Mouse (Mus musculus): ENCODE measurements around the gene Primpol. TPM values are rescaled to one million over a fixed set of nuclear protein-coding genes. Genes with fewer than 3 reads are reported as not detected.

The Primpol gene
- total RNA-seq (2023) = 15.6 and 18.8 TPM in 2 replicates

DNA sequence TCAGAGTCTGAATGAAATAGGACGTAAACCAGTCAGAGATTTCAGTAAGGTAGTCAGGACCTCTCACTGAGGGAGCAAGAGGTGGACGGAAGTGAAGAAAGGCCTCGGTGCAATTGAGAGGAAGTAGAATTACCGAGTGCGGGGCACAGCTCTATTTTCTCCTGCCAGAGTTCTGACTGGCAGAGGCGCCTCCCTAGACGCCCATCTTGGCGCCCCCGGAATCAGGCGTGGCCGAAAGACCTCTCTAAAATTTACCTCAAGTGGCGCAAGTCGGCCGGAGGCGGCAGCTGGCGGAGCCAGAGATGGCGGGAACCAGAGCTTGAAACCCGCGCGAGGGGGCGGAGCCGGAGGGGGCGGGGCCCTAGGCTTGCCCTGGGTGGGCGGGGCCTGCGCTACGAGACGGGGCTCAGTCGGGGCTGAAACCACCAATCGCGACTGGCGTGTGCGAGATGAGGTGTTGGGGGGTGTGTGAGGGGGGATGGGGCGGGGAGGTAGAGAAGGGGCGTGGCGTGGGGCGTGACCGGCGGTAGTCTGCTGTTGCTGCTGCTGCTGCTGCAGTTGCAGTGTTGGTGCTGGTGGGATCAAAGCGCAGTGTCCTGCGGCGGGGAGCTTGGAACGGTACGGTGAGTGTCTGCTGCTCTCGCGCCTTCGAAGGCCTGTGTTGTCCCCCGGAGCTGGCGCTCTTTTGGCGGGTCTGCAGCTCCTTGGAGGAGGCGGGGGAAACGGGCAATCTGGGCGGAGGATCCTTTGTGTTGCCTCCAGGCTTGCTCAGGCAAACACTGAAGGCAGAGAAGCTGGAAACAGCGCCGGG is at the start of gene Primpol, which contains the start of gene Casp3:
Gene Primpol, minus strand, starts transcription at position 334 of the 811 bp plus-strand sequence.
Gene Casp3, plus strand, starts transcription at position 413 of the 811 bp plus-strand sequence.

DNA sequence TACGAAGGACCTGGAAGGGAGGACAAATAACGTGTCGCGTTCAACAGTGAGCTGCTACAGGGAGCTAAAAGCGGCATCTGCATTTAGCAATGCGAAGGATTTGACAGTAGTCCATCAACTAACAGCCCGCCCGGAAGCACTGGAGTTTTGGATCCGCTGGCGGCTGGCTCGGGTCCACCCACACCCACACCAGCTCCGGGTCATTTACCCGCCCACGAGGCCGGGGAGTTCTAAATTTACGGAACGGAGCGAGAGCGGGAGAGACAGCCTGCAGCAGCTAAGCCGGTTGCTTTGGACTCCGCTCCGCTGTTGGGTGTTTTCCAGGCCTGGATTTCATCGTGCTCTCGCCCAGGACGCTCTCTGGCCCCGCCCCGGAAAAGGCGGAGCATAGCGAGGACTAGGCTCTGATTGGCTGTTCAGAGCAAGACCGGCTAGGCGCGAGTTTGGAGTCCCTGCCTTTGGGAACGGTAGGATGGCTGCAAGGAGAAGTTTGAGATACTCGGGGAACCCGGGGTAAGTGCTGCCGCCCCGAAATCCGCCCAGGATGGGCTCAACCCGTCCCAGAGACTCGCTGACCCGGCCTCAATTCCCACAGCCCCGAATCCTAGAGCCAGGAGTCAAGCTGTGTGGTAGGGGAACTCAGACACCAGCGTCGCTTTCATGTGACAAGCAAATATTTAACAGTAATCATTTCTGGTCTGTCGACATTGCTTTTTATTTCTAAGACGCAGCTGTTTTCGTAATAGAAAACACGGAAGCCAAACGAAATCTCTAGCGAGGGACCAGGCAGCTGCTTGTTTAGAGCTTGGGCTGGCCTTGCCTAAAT is 65.2 kb downstream of the Primpol start, which contains the start of gene Cenpu:
Gene Cenpu, plus strand, starts transcription at position 414 of the 826 bp plus-strand sequence.

Other genes with a start within 250 kb of the Primpol start
- 294 and 360 TPM in 2 replicates for gene Acsl1, start 146.2 kb downstream of the Primpol start, total RNA-seq (2023)
- gene Cenpu, start 65.2 kb downstream of the Primpol start, total RNA-seq (2023) = 21.5 and 22.5 TPM in 2 replicates
- gene Casp3, start 79 bp upstream of the Primpol start, total RNA-seq (2023) = 60.0 and 69.9 TPM in 2 replicates
- 113 and 151 TPM in 2 replicates for gene Irf2, start 122.5 kb upstream of the Primpol start, total RNA-seq (2023)